Mouse (Mus musculus): ENCODE results near the gene Hist4h4.

The Hist4h4 gene

GRCm38 (mm10) chr6:136781377-136781986, 22.7 kb downstream of the Hist4h4 start, which contains the start of gene Gucy2c:
Gene Gucy2c, minus strand, starts transcription at chr6:136781765.
- no peak for DNase-seq

- no peak for DNase-seq
Measured at GRCm38 (mm10) chr6:136776392-136776791, 27.8 kb downstream of the Hist4h4 start.

DNA sequence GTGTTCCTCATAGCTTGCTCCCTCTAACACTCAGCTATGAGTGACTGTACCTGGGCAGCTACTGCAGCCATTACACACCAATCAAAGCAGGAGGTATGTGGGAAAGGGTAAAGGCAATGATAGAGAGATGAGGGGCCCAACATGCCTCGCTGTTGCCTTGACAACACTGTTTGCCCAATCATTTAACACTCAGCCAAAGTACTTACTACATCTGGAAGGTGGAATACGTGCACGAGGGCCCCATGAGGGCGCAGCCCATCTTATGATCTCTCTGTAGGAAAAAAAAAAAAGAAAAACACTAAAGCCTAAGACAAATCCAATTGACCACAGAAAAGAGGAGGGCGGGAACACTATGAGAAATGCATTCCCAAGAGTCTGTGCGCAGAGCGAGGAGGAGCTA, 34.4 kb downstream of the Hist4h4 start:
- DNase-seq: no peak

- DNase-seq: no peak
Measured at GRCm38 (mm10) chr6:136769143-136769542, 35.1 kb downstream of the Hist4h4 start.

- DNase-seq: peak in 1 of 2 experiments; percentile 7
Measured at GRCm38 (mm10) chr6:136763912-136764311, 40.3 kb downstream of the Hist4h4 start.

Measured in cerebellum, postnatal 14 days (tissue).